Mouse (Mus musculus) kidney, embryonic 16.5 days (tissue): Measurements from ENCODE around the gene Hexb. TPM values are rescaled to one million over a fixed set of nuclear protein-coding genes. Genes with fewer than 3 reads are reported as not detected.

Experiments used
- ATAC-seq: fragments of 200-750 bp; cut with Nextera tagmentation; 2 replicates; pipeline ENCODE4 v1.8.0; 2017; ENCODE audit warnings: moderate TSS enrichment; ENCODE audit not compliant: low FRiP score, low TSS enrichment
- H3K27ac ChIP-seq: fragments of 300-500 bp; sonication (generic); 2 replicates; pipeline ENCODE4 v1.5.1; 2014; ENCODE audit warnings: low read length
- H3K27me3 ChIP-seq: fragments of 300-500 bp; sonication (generic); 2 replicates; pipeline ENCODE4 v1.6.1; 2014; ENCODE audit warnings: low read length, control low read depth, mixed read lengths; ENCODE audit not compliant: insufficient read depth
- H3K36me3 ChIP-seq: fragments of 300-500 bp; sonication (generic); 2 replicates; pipeline ENCODE4 v1.6.1; 2014; ENCODE audit warnings: low read length, control low read depth, mixed read lengths; ENCODE audit not compliant: insufficient read depth
- H3K4me1 ChIP-seq: fragments of 300-500 bp; sonication (generic); 2 replicates; pipeline ENCODE4 v1.6.1; 2014; ENCODE audit warnings: low read length, control low read depth, mixed read lengths; ENCODE audit not compliant: insufficient read depth
- H3K4me2 ChIP-seq: fragments of 300-500 bp; sonication (generic); replicated peaks from 2 replicates; pipeline ENCODE4 v1.6.1; 2014; ENCODE audit warnings: low read depth, low read length
- H3K4me3 ChIP-seq: fragments of 300-500 bp; sonication (generic); 2 replicates; pipeline ENCODE4 v1.5.1; 2014; ENCODE audit warnings: mild to moderate bottlenecking, low read length
- H3K9ac ChIP-seq: fragments of 300-500 bp; sonication (generic); replicated peaks from 2 replicates; pipeline ENCODE4 v1.6.1; 2014; ENCODE audit warnings: low read length
- H3K9me3 ChIP-seq: fragments of 300-500 bp; sonication (generic); 2 replicates; pipeline ENCODE4 v1.6.1; 2016; ENCODE audit warnings: low read length, control low read depth
- WGBS: fragments of 180-500 bp; shearing (Covaris S2); extraction: QIAGEN DNeasy Blood & Tissue Kit; methylation state at CpG from one replicate; pipeline ENCODE4 v1.1.7; 2014; 5-methylcytosine and 5-hydroxymethylcytosine counted together
- polyA plus RNA-seq: library from polyadenylated mRNA; unstranded; fragments of >200 nt; fragmentation: Nextera tagmentation; extraction: Ambion mirVana; gene quantifications from 2 replicates; pipeline ENCODE4 v1.2.1, GENCODE M21; 2015

Gene Hexb
- 40.3 and 44.6 TPM in 2 replicates for polyA plus RNA-seq

GRCm38 (mm10) chr13:97197932-97198562 is at the start of gene Hexb:
TSS of gene Hexb (minus strand) at chr13:97198357.
- H3K9me3 ChIP-seq: no peaks in the 10 kb centered on the region
- peak; percentile 96 for ATAC-seq
- peak within 1 kb of the TSS; percentile 77 for H3K27ac ChIP-seq
- H3K36me3 ChIP-seq: no peaks in the 10 kb centered on the region
- WGBS: under 1% methylated on average over 45 of the region's 45 CpGs
- H3K4me2 ChIP-seq: peak within 1 kb of the TSS; percentile 83
- H3K4me3 ChIP-seq: peak within 1 kb of the TSS; percentile 70
- H3K9ac ChIP-seq: peak within 1 kb of the TSS; percentile 70
- H3K27me3 ChIP-seq: no peaks in the 10 kb centered on the region
- H3K4me1 ChIP-seq: 0 out of 2 replicates have a peak, but pooled peaks cover 5% of the 10 kb centered on the region

GRCm38 (mm10) chr13:97247754-97248153 is 49.6 kb upstream of the Hexb start:
- Histone ChIP-seq H3K9ac (no peak overlapping the region), H3K36me3 (peaks cover 66% of the 10 kb centered on the region), H3K9me3 (no peaks in the 10 kb centered on the region), H3K4me1 (peaks cover 65% of the 10 kb centered on the region), H3K27me3 (no peaks in the 10 kb centered on the region), H3K4me2 (no peak overlapping the region), H3K4me3 (no peak overlapping the region), H3K27ac (no peak overlapping the region)
- WGBS: 62% methylated on average over 4 of the region's 4 CpGs
- no peak for ATAC-seq

GRCm38 (mm10) chr13:97246217-97246616 is 48.1 kb upstream of the Hexb start:
- WGBS: 73% methylated on average over 16 of the region's 16 CpGs
- Histone ChIP-seq H3K4me2 (no peak overlapping the region), H3K36me3 (peaks cover 58% of the 10 kb centered on the region), H3K4me3 (no peak overlapping the region), H3K9ac (no peak overlapping the region), H3K27ac (no peak overlapping the region), H3K4me1 (peaks cover 74% of the 10 kb centered on the region), H3K9me3 (no peaks in the 10 kb centered on the region), H3K27me3 (no peaks in the 10 kb centered on the region)
- ATAC-seq: no peak

GRCm38 (mm10) chr13:97245157-97245556 is 47.0 kb upstream of the Hexb start:
- Histone ChIP-seq H3K36me3 (peaks cover 47% of the 10 kb centered on the region), H3K27ac (no peak overlapping the region), H3K27me3 (no peaks in the 10 kb centered on the region), H3K9me3 (no peaks in the 10 kb centered on the region), H3K4me3 (no peak overlapping the region), H3K4me2 (peak overlapping the region; percentile 77), H3K4me1 (peaks cover 73% of the 10 kb centered on the region), H3K9ac (no peak overlapping the region)
- ATAC-seq: no peak
- WGBS: 86% methylated on average over 12 of the region's 12 CpGs

GRCm38 (mm10) chr13:97244712-97245105 is 46.6 kb upstream of the Hexb start:
- Histone ChIP-seq H3K4me1 (peaks cover 75% of the 10 kb centered on the region), H3K9ac (peak overlapping the region; percentile 35), H3K36me3 (peaks cover 47% of the 10 kb centered on the region), H3K4me2 (peak overlapping the region; percentile 77), H3K4me3 (peak overlapping the region; percentile 93), H3K9me3 (no peaks in the 10 kb centered on the region), H3K27ac (no peak overlapping the region), H3K27me3 (no peaks in the 10 kb centered on the region)
- ATAC-seq: no peak
- WGBS: 40% methylated on average over 11 of the region's 11 CpGs

DNA sequence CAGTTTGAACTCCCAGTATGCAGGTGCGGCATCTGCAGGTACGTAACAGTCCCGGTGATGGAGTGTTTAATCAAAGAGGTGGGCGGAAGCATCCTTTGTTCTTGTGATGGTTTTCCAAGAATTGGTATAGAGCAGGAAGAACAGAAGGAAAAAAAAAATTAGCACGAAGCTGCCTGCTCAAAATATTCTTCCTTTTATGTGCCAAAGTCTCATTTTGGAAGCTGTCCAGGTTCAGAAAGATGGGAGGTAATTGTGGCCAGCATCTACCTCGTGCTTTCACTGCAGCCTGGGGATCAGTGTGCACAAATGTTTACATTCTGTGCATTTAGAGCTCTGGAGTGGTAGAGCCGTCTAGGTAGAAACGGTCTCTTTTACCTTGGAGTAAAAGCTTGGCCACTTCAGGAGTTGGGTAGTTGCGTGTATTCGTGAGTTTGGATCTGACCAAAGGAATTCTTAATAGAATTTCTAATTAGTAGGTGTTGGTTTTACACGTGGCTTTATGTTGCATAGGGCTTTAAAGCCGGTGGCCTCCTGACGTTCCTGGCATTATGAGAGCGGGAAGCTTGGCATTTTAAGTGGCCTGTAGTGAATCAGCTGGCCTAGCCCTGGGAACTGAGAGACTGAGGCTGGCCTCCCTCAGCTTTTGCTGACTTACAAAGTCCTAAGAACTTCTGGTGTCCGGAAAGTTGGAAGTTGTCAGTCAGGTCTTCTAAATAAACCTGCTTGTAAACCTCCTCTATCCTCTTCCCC is 46.0 kb upstream of the Hexb start:
- WGBS: 26% methylated on average over 15 of the region's 15 CpGs
- Histone ChIP-seq H3K27ac (0 out of 2 replicates have a peak overlapping the region, but pooled peaks have one; percentile 25), H3K4me2 (peak overlapping the region; percentile 77), H3K27me3 (no peaks in the 10 kb centered on the region), H3K4me1 (peaks cover 74% of the 10 kb centered on the region), H3K9ac (peak overlapping the region; percentile 49), H3K36me3 (peaks cover 41% of the 10 kb centered on the region), H3K9me3 (no peaks in the 10 kb centered on the region), H3K4me3 (peak overlapping the region; percentile 93)
- no peak for ATAC-seq

DNA sequence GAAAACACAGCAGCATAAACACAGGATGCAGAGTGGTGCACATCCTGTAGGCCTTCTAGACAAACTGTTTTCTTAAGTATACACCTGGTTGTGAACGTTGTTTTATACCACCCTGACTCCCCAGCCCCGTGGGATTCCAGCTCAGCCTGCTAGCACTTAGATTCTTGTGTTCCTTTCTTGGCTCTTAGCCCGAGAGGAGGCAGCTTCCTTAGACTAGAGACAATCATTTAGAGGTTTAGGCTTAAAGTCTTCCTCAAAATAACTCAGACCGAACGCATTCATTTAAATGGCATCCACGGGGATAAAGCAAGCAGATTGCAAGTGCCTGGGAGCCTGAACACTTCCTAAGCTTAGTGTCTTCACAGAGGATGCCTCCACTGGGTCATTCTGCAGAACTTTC is 44.6 kb upstream of the Hexb start:
- peak overlapping the region; percentile 77 for H3K4me2 ChIP-seq
- no peak for ATAC-seq
- H3K27me3 ChIP-seq: no peaks in the 10 kb centered on the region
- 3% methylated on average over 6 of the region's 6 CpGs for WGBS
- peak overlapping the region; percentile 55 for H3K9ac ChIP-seq
- H3K4me1 ChIP-seq: peaks cover 71% of the 10 kb centered on the region
- H3K27ac ChIP-seq: no peak overlapping the region; the same call in 1 of the 2 replicates
- H3K36me3 ChIP-seq: peaks cover 30% of the 10 kb centered on the region
- peak overlapping the region; percentile 93 for H3K4me3 ChIP-seq
- H3K9me3 ChIP-seq: no peaks in the 10 kb centered on the region

- under 1% methylated on average over 20 of the region's 20 CpGs for WGBS
- no peak for ATAC-seq
- Histone ChIP-seq H3K9me3 (no peaks in the 10 kb centered on the region), H3K9ac (peak overlapping the region; percentile 94), H3K4me3 (peak overlapping the region; percentile 93), H3K27me3 (no peaks in the 10 kb centered on the region), H3K4me1 (peaks cover 65% of the 10 kb centered on the region), H3K36me3 (peaks cover 21% of the 10 kb centered on the region), H3K27ac (peak overlapping the region; percentile 91), H3K4me2 (peak overlapping the region; percentile 77)
Observed at GRCm38 (mm10) chr13:97241787-97242280, 43.7 kb upstream of the Hexb start.

GRCm38 (mm10) chr13:97240965-97241786 is 43.0 kb upstream of the Hexb start, which contains the start of gene Enc1:
TSS of gene Enc1 (plus strand) at chr13:97241105.
- peaks cover 60% of the 10 kb centered on the region for H3K4me1 ChIP-seq
- H3K4me2 ChIP-seq: peak within 1 kb of the TSS; percentile 77
- ATAC-seq: peak; percentile 94
- H3K9ac ChIP-seq: peak within 1 kb of the TSS; percentile 94
- H3K27ac ChIP-seq: peak within 1 kb of the TSS; percentile 96
- H3K36me3 ChIP-seq: peaks cover 15% of the 10 kb centered on the region
- no peaks in the 10 kb centered on the region for H3K27me3 ChIP-seq
- H3K9me3 ChIP-seq: no peaks in the 10 kb centered on the region
- under 1% methylated on average over 72 of the region's 89 CpGs for WGBS
- peak within 1 kb of the TSS; percentile 93 for H3K4me3 ChIP-seq
